Mouse (Mus musculus) layer of hippocampus, adult 8-10 months (tissue): Measurements from ENCODE around the gene Elavl3. TPM values are rescaled to one million over a fixed set of nuclear protein-coding genes. Genes with fewer than 3 reads are reported as not detected.

Experiments
- DNase-seq, 2 experiments: peaks; one replicate each; pipeline ENCODE4 v3.0.0; 2022; ENCODE audit warnings: low spot score in 2 of 2
- total RNA-seq, 4 experiments: library from RNA; stranded (reverse); gene quantifications; 2 replicates each; pipeline ENCODE4 v1.2.4; 2022

The Elavl3 gene
- total RNA-seq, 4 experiments from 2014 or later, result 126 to 166 (median 145) TPM

DNA sequence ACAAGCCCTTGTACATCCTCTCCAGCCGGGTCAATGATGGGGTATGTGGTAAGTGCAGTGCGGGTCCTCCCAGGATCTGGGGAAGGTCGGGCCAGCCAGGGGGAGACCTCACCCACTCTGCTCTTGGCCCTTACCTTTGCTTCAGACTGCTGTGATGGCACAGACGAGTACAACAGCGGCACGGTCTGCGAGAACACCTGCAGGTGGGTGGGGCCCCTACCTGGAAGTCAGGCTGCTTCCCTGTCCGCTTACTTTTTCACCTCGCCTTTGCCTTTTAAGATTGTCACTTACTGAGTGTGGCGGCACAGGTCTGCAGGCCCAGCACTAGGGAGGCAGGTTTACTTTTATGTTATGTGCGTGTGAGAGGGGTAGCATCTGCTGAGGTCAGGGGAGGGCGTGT, 47.3 kb downstream of the Elavl3 start:
- no peak for DNase-seq

GRCm38 (mm10) chr9:22003163-22003554, 48.7 kb downstream of the Elavl3 start:
- DNase-seq, result peak; percentile 49 to 61

- DNase-seq, result peak; percentile 99 to 100
These were observed 49.3 kb downstream of the Elavl3 start, which contains the start of the genes Ccdc151 and Prkcsh for GRCm38 (mm10) chr9:22002194-22003162. TSS of gene Ccdc151 (minus strand) at chr9:22002634. TSS of gene Prkcsh (plus strand) at chr9:22002806.

- no peak for DNase-seq
These were observed 50.2 kb downstream of the Elavl3 start for GRCm38 (mm10) chr9:22001633-22002032.

- no peak for DNase-seq
These were observed 51.5 kb downstream of the Elavl3 start for GRCm38 (mm10) chr9:22000296-22000695.

- no peak for DNase-seq
These were observed 55.5 kb downstream of the Elavl3 start for GRCm38 (mm10) chr9:21996178-21996867.

- no peak for DNase-seq
These were observed 59.6 kb downstream of the Elavl3 start for GRCm38 (mm10) chr9:21992227-21992626.

- DNase-seq, result no peak
These were observed 62.4 kb downstream of the Elavl3 start, which contains the start of gene Rgl3 for GRCm38 (mm10) chr9:21989230-21990110. TSS of gene Rgl3 (minus strand) at chr9:21989446.

GRCm38 (mm10) chr9:21988421-21989101, 63.3 kb downstream of the Elavl3 start:
- no peak for DNase-seq

GRCm38 (mm10) chr9:21987592-21988342, 64.1 kb downstream of the Elavl3 start:
- DNase-seq, result no peak

DNA sequence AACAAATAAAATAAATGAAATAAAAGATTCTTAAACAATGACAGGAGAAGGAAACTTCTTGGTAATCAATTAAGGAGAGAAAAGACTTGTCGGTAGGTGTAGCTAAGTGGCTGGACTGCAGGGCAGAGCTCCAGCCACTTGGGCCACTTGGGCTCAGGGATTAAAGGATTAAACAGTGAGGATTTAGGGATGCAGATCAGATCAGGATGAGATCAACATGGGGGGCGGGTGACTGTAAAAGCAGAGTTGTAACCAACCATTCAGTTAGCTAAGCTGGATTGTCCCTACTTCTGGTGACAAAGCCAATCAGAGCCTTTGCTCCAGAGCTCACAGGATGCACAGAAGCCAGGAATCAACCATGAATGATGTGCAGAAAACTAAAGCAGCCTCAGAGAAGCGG, 67.9 kb downstream of the Elavl3 start:
- DNase-seq, result no peak

DNA sequence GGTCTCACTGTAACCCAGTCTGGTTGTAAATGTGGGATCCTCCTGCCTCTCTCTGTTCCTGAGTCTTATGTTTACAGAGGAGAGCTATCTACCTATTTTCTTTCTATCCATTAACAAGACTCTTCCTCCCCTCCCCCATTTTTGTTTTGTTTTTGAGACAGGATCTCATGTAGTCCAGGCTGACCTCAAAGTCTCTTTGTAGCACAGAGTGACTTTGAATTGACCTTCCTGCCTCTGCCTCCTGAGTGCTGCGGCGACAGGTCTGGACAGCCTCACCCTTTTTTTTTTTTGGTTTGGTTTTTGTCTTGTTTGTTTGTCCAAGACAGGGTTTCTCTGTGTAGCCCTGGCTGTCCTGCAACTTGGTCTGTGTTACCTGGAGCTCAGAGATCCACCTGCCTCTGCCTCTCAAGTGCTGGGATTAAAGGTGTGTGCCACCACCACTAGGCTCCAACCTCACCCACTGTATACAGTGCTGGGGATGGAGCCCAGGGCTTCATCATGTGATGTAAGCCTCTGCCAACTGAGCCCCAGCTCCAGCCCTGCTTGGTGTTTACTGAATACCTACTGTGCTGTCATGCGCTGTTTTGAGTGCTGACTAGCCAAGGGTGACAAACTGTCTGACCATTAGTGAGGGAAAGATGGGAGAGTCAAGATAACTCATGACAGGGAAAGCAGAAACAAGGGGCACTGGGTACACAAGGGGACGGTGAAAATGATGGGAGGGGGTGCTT, 73.3 kb downstream of the Elavl3 start:
- DNase-seq, result no peak

GRCm38 (mm10) chr9:21977972-21978371, 73.9 kb downstream of the Elavl3 start:
- no peak for DNase-seq

- no peak for DNase-seq
These were observed 74.5 kb downstream of the Elavl3 start for GRCm38 (mm10) chr9:21977331-21977730.

- DNase-seq, result no peak
These were observed 75.1 kb downstream of the Elavl3 start for GRCm38 (mm10) chr9:21976626-21977175.

DNA sequence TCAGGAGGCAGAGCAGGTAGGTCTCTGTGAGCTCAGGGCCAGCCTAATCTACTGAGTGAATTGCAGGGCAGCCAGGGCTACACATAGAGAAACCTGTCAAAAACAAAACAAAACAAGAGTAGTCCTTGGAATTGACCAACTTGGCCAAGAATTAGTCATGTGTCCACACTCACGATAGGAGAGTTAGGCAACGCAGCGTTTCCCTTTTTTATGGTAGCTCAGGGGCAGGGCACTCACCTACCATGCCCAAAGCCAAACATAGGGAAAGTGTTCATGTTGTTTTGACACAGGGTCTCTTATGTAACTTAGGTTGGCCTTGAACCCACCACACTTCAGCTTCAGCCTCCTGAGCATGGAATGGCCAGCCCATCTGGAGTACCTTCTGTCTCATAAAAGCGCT, 82.5 kb downstream of the Elavl3 start:
- DNase-seq, result no peak

- DNase-seq, result no peak
These were observed 82.9 kb downstream of the Elavl3 start for GRCm38 (mm10) chr9:21968883-21969282.
